Mouse (Mus musculus): ENCODE measurements at regions not wholly inside any gene's neighbourhood (a gene's known extent, or its start where the extent isn't known, plus 50 kb on each side); places are given as distances from the start of the nearest gene placed in this dataset.

GRCm38 (mm10) chr14:101067082-101067481 lies 133.0 kb downstream of the Prr30 start:
- Histone ChIP-seq H3K27me3 (replicated peaks; ENCODE audit: control insufficient read depth, insufficient read depth, low read length) (no peaks in the 10 kb centered on the region), H3K27ac (ENCODE audit: insufficient read depth, low read depth, low read length) (no peak overlapping the region), H3K36me3 (ENCODE audit: control insufficient read depth, insufficient read depth, low read length) (no peaks in the 10 kb centered on the region), H3K4me3 (ENCODE audit: insufficient read depth, low read depth, low read length) (no peak overlapping the region), H3K4me1 (ENCODE audit: control insufficient read depth, insufficient read depth, low read length) (no peaks in the 10 kb centered on the region)
- WGBS = 94% methylated on average over 1 of the region's 1 CpGs
- no peak for TF ChIP-seq CTCF (conservative IDR thresholded peaks at IDR 0.05; ENCODE audit: insufficient read depth, insufficient read length, low read depth, low read length)
- TF ChIP-seq POLR2A (IDR thresholded peaks at IDR 0.05; ENCODE audit: low read depth, low read length) = no peak
- no peak for DNase-seq

- Histone ChIP-seq H3K36me3 (ENCODE audit: control insufficient read depth, insufficient read depth, low read length) (no peaks in the 10 kb centered on the region), H3K27me3 (replicated peaks; ENCODE audit: control insufficient read depth, insufficient read depth, low read length) (no peaks in the 10 kb centered on the region), H3K4me1 (ENCODE audit: control insufficient read depth, insufficient read depth, low read length) (no peaks in the 10 kb centered on the region), H3K27ac (ENCODE audit: insufficient read depth, low read depth, low read length) (no peak overlapping the region), H3K4me3 (ENCODE audit: insufficient read depth, low read depth, low read length) (no peak overlapping the region)
- DNase-seq = no peak
- TF ChIP-seq CTCF (conservative IDR thresholded peaks at IDR 0.05; ENCODE audit: insufficient read depth, insufficient read length, low read depth, low read length) (no peak), POLR2A (IDR thresholded peaks at IDR 0.05; ENCODE audit: low read depth, low read length) (no peak)
- WGBS = 98% methylated on average over 2 of the region's 2 CpGs
Observed at GRCm38 (mm10) chr14:101056874-101057273, 143.3 kb downstream of the Prr30 start.

DNA sequence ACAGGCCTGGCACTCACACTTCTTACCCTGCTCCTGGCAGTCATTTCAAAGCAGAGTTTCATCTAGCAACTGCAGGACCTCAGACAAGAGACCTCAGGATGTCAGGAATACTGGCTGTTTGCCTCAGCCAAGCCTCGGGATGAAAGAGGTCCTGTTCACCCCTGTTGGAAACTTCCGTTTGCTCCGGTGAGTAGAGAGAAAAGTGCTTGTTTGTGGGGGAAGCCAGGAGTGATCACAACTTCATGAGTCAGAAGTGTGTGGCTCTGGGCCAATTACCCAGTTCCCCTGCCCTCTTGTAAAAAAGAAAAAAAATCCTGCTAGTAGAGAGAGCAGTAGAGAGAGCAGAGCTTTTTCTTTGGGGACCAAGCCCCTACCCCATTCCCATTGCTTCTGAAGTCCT lies 144.2 kb downstream of the Prr30 start:
- no peak for DNase-seq
- Histone ChIP-seq H3K36me3 (ENCODE audit: control insufficient read depth, insufficient read depth, low read length) (no peaks in the 10 kb centered on the region), H3K4me3 (ENCODE audit: insufficient read depth, low read depth, low read length) (no peak overlapping the region)

GRCm38 (mm10) chr14:101054786-101055185 lies 145.3 kb downstream of the Prr30 start:
- DNase-seq = peak; percentile 57
- WGBS = 40% methylated on average over 4 of the region's 4 CpGs

More for the DNA sequence above, 144.2 kb downstream of the Prr30 start:
- TF ChIP-seq CTCF (conservative IDR thresholded peaks at IDR 0.05; ENCODE audit: insufficient read depth, insufficient read length, low read depth, low read length) (no peak), POLR2A (IDR thresholded peaks at IDR 0.05; ENCODE audit: low read depth, low read length) (no peak)
- WGBS = 20% methylated on average over 3 of the region's 3 CpGs
- Histone ChIP-seq H3K27ac (ENCODE audit: insufficient read depth, low read depth, low read length) (no peak overlapping the region), H3K4me1 (ENCODE audit: control insufficient read depth, insufficient read depth, low read length) (no peaks in the 10 kb centered on the region), H3K27me3 (replicated peaks; ENCODE audit: control insufficient read depth, insufficient read depth, low read length) (no peaks in the 10 kb centered on the region)

DNA sequence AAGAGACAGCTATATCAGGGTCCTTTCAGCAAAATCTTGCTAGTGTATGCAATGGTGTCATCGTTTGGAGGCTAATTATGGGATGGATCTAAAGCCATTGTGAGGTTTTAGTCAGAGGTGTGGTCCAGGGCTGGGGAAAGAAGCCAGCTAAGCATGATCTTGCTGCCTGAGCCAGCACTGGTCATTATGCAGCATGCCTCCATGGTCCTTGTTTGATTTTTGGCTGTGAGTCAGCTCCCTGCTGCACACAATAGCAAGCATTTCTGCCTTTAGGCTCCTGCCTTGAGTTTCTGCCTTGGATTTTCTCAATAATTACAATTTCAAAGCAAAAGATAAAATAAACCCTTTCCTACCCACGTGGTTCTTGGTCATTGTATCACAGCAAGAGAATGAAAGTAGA lies 147.4 kb downstream of the Prr30 start:
- Histone ChIP-seq H3K4me1 (ENCODE audit: control insufficient read depth, insufficient read depth, low read length) (no peaks in the 10 kb centered on the region), H3K27me3 (replicated peaks; ENCODE audit: control insufficient read depth, insufficient read depth, low read length) (no peaks in the 10 kb centered on the region), H3K27ac (ENCODE audit: insufficient read depth, low read depth, low read length) (no peak overlapping the region), H3K36me3 (ENCODE audit: control insufficient read depth, insufficient read depth, low read length) (no peaks in the 10 kb centered on the region), H3K4me3 (ENCODE audit: insufficient read depth, low read depth, low read length) (no peak overlapping the region)
- no peak for DNase-seq
- WGBS = 67% methylated on average over 2 of the region's 2 CpGs
- no peak for TF ChIP-seq CTCF (conservative IDR thresholded peaks at IDR 0.05; ENCODE audit: insufficient read depth, insufficient read length, low read depth, low read length)
- TF ChIP-seq POLR2A (IDR thresholded peaks at IDR 0.05; ENCODE audit: low read depth, low read length) = no peak

More at GRCm38 (mm10) chr14:101054786-101055185, 145.3 kb downstream of the Prr30 start:
- Histone ChIP-seq H3K36me3 (ENCODE audit: control insufficient read depth, insufficient read depth, low read length) (no peaks in the 10 kb centered on the region), H3K4me3 (ENCODE audit: insufficient read depth, low read depth, low read length) (no peak overlapping the region), H3K4me1 (ENCODE audit: control insufficient read depth, insufficient read depth, low read length) (no peaks in the 10 kb centered on the region), H3K27ac (ENCODE audit: insufficient read depth, low read depth, low read length) (no peak overlapping the region), H3K27me3 (replicated peaks; ENCODE audit: control insufficient read depth, insufficient read depth, low read length) (no peaks in the 10 kb centered on the region)
- TF ChIP-seq CTCF (conservative IDR thresholded peaks at IDR 0.05; ENCODE audit: insufficient read depth, insufficient read length, low read depth, low read length) = no peak
- TF ChIP-seq POLR2A (IDR thresholded peaks at IDR 0.05; ENCODE audit: low read depth, low read length) = no peak

GRCm38 (mm10) chr14:101050212-101050611 lies 149.9 kb downstream of the Prr30 start:
- DNase-seq = no peak
- H3K4me3 ChIP-seq (ENCODE audit: insufficient read depth, low read depth, low read length) = no peak overlapping the region
- no peaks in the 10 kb centered on the region for H3K4me1 ChIP-seq (ENCODE audit: control insufficient read depth, insufficient read depth, low read length)
- no peaks in the 10 kb centered on the region for H3K27me3 ChIP-seq (replicated peaks; ENCODE audit: control insufficient read depth, insufficient read depth, low read length)
- no peak for TF ChIP-seq POLR2A (IDR thresholded peaks at IDR 0.05; ENCODE audit: low read depth, low read length)
- TF ChIP-seq CTCF (conservative IDR thresholded peaks at IDR 0.05; ENCODE audit: insufficient read depth, insufficient read length, low read depth, low read length) = no peak
- H3K36me3 ChIP-seq (ENCODE audit: control insufficient read depth, insufficient read depth, low read length) = no peaks in the 10 kb centered on the region
- H3K27ac ChIP-seq (ENCODE audit: insufficient read depth, low read depth, low read length) = no peak overlapping the region
- WGBS = 89% methylated on average over 2 of the region's 2 CpGs

- TF ChIP-seq POLR2A (IDR thresholded peaks at IDR 0.05; ENCODE audit: low read depth, low read length) = no peak
- no peak for TF ChIP-seq CTCF (conservative IDR thresholded peaks at IDR 0.05; ENCODE audit: insufficient read depth, insufficient read length, low read depth, low read length)
- 72% methylated on average over 4 of the region's 4 CpGs for WGBS
- Histone ChIP-seq H3K27ac (ENCODE audit: insufficient read depth, low read depth, low read length) (no peak overlapping the region), H3K36me3 (ENCODE audit: control insufficient read depth, insufficient read depth, low read length) (no peaks in the 10 kb centered on the region), H3K27me3 (replicated peaks; ENCODE audit: control insufficient read depth, insufficient read depth, low read length) (no peaks in the 10 kb centered on the region), H3K4me1 (ENCODE audit: control insufficient read depth, insufficient read depth, low read length) (no peaks in the 10 kb centered on the region), H3K4me3 (ENCODE audit: insufficient read depth, low read depth, low read length) (no peak overlapping the region)
- no peak for DNase-seq
Observed at GRCm38 (mm10) chr14:101049664-101050203, 150.4 kb downstream of the Prr30 start.
